Mouse (Mus musculus): ENCODE data around the gene Ptprd.
A peak's percentile ranks its signal among the peaks of the same experiment; 100 is the strongest.

Gene Ptprd

DNA sequence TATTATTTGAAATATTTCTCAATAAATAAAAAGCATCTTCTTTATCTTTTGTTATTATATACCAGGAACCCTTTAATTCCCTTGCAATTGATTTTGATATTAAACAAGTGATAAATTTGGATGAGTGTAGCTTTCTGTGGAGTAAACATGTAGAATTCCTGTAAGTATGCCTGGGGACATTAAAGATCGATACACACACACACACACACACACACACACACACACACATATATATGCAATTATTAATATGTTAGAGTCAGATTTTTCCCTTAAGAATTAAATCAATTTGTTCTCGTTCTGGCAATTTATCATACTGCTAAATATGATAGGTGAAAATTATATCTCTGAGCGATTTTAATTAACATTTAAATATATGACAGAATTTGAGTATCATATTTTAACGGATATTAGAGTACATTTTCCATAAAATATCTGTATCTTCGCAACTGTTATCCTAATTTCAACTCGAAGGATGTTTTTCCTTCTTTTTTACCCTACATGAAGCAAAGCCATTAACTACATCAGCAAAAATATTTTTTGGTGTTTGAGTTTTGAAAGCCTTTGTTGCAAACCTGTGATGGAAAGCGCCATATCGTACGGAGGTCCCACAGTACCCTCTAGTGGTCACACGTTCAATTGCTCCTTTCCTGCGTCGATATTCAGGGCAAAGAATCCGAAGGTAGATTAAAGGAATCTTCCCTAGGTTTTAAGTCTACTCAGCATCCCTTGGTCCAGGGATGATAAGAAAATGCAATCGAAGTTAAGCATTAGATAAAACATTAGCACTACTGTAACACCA lies 653.2 kb downstream of the Ptprd start:
- DNase-seq (ENCODE audit: low spot score in 2 of 2) = peak; percentile 20 to 41

GRCm38 (mm10) chr4:77555841-77556240 lies 655.9 kb downstream of the Ptprd start:
- DNase-seq (ENCODE audit: low spot score in 2 of 2) = no peak

DNA sequence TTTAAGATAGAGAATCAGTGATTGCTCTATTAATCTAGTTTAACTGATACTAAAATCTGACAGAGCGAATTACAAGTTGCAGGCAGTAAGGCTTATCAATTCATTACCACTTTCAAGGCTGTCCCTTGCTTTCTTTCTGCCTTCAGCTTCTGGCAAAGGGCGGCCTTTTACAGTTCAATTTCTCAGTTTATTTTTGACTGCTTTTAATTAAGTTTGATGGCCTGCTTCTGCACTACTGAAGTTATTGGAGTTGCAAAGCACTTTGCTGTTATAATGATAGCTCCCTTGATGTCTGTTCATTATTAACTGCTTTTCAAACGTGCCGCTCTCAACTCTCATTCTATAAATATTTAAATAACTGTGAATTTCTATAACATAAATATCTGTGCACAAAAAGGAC lies 673.9 kb downstream of the Ptprd start:
- DNase-seq (ENCODE audit: low spot score in 2 of 2) = no peak

GRCm38 (mm10) chr4:77537336-77537735 lies 674.4 kb downstream of the Ptprd start:
- no peak for DNase-seq (ENCODE audit: low spot score in 2 of 2)

DNA sequence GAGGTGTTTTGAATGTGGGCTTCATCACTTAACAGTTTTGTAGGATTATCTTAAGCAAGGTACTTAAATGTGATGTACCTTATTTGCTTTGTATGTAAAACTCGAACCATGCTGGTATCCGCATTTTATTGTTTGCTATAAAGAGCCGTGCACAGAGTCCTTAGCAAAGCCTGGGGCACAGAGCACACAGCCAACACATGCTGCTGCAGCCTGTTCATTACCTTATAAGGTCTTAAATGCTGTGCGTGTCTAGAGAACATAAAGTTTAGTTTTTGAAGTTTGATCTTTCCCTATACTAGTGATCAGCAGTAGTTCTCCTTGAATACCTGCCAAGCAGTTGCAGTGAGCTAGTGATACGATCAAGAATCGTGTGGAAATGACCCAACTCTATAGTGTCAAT lies 676.2 kb downstream of the Ptprd start:
- no peak for DNase-seq (ENCODE audit: low spot score in 2 of 2)

DNA sequence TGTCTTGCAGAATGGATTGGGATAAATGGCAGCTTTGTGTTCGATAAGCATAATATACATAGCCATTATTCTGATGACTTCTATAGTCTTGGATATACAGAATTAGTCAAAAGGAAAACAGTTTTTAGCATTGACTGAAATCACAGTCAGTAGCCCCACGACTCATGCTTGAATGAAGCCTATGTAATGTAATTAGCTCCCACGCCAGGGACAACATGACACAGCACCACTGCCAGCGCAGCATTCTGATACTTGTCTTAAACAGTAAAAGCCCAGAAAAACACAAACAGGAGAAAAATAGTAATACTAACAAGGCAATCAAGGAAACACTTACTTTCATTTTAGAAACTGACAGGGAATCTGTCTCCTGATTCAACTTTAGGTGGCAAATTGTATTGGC lies 677.2 kb downstream of the Ptprd start:
- no peak for DNase-seq (ENCODE audit: low spot score in 2 of 2)

- no peak for DNase-seq (ENCODE audit: low spot score in 2 of 2)
These were observed 692.6 kb downstream of the Ptprd start for GRCm38 (mm10) chr4:77519166-77519565.

- no peak for DNase-seq (ENCODE audit: low spot score in 2 of 2)
These were observed 697.7 kb downstream of the Ptprd start for GRCm38 (mm10) chr4:77513914-77514628.

DNA sequence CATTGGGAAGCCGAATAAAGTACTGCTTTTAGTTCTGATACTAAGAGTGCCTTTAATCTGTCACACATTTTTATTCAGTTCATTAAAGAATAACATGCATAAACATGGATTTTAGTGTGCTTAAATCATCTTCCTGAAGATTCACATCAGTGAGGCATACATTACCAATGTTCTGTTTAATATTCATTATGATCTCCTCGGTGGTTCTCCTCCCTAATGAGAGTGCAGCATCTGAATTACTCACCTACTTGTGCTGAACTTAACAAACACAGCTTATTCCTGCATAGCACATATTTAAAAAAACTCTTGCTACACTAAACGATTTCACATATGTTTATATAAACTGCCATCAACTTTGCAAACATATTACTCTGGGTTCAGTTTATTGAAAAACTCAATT lies 698.7 kb downstream of the Ptprd start:
- no peak for DNase-seq (ENCODE audit: low spot score in 2 of 2)

GRCm38 (mm10) chr4:77454049-77454448 lies 757.7 kb downstream of the Ptprd start:
- no peak for DNase-seq (ENCODE audit: low spot score in 2 of 2)

GRCm38 (mm10) chr4:77399146-77399545 lies 812.6 kb downstream of the Ptprd start:
- no peak for DNase-seq (ENCODE audit: low spot score in 2 of 2)

- no peak for DNase-seq (ENCODE audit: low spot score in 2 of 2)
These were observed 850.0 kb downstream of the Ptprd start for GRCm38 (mm10) chr4:77361728-77362127.

DNA sequence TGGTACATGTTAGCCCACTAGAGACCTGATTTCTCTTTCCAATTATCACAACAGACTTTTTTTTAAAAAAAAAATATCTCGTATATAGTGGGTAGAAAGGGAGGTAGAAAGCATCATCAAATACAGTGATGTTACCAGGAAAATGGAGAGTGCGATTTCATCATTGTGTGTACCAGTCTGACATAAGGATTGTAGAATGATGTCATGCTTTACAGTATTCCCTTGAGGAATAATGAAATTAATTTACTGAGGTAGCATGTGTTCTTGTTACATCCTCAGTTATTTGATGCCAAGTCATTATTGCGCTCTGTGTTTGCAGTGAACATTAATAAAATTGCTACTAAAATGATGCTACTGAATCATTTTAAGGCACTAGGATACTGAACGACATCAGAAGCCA lies 884.6 kb downstream of the Ptprd start:
- no peak for DNase-seq (ENCODE audit: low spot score in 2 of 2)

DNA sequence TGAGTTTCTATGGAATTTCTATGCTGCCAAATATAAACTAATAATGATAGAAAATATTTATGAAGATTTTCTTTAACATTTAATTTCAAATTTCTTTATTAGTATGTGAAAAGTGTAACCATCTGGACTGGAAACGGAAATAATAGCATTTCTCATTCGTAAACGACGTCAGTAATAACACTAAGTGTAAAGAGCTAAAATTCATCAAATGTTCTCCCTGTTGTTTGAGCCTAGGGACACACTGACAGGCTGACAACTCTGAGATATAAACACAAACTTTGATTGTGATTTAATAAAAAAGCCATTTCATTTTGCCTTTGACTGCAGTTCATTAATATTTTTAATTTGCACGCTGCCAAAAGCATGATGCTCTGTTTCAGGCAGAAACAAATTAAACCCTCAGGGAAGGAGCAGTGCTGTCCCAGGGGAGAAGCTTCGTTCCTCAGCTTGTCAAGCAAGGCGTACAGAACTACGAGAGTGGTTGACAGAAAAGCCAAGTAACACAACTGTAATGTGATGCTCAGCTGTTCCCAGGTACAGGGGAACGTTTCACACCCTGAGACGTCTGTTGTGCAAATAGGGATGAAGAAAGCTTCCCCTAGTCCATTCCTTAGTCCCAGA lies 894.6 kb downstream of the Ptprd start:
- no peak for DNase-seq (ENCODE audit: low spot score in 2 of 2)

DNA sequence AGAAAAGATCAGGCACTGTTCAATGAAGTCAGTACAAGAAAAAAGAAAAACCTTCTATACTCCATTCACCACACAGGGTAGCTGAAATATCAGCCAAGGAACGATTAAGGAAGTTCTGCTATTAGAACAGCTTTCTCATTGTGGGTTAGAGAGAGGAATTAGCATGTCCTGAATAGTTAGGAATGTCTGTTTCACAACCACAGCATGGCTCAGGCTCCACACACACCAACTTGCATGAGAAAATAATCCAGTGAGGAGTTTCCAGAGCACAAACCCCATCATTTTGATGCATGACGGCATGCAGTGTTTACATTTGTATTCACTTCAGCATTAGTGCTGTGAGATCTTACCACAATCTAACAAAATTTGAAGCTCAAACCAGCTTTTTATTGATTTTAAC lies 895.1 kb downstream of the Ptprd start:
- no peak for DNase-seq (ENCODE audit: low spot score in 2 of 2)

GRCm38 (mm10) chr4:77310127-77310788 lies 901.5 kb downstream of the Ptprd start:
- no peak for DNase-seq (ENCODE audit: low spot score in 2 of 2)

DNA sequence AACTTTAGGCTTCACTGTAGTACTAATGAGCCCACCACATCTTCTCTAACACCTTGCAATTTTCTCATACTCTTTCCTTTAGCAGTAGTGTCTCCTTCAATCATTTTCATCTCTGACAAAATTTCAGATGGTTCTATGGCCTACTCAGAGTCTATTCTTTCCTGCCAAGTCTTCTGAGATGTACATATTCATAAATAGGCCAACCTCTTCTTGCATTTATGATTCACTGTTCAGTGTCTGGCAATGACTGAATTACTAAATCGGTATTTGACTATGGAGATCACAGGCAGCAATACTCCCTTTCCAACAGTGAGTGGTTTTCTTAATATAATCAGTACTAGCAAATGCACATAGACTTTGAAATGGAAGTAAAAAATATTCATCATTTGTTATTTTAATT lies 928.3 kb downstream of the Ptprd start:
- no peak for DNase-seq (ENCODE audit: low spot score in 2 of 2)

- DNase-seq (ENCODE audit: low spot score in 2 of 2) = no peak
These were observed 933.8 kb downstream of the Ptprd start for GRCm38 (mm10) chr4:77277913-77278312.

GRCm38 (mm10) chr4:77259972-77260290 lies 951.8 kb downstream of the Ptprd start:
- no peak for DNase-seq (ENCODE audit: low spot score in 2 of 2)

DNA sequence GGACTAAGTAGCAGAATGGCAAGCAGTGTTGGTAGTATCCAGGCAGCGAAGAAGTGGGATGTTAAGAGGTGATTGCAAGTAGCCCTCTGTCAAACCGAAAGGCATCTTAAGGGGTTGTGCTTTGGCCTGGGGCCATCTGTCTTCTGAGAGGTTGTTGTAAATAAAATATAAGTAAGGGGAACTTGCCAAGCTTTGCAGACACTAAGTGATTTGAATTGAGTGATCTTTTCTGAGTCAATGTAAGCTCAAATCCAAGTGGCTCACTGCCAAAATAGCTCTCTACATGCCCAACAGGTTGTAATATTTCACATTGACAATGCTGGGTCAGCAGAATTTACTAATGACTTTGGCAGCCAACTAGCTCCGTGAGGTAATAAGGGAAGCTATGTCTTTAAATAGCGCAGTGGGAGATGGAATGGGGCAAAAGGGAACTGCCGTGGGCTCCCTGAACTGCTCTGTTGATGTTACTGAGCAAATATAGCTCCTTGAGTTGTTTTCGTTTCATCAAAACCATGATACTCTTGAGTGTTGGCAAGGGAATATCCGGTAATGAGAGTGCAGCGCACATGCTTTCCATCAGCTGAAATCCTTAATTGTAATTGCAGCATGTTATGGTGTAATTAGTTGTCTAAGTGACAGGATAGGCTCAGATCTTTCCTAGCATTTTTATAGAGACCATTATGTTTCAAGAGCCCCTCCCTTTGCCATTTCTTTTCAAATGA lies 952.4 kb downstream of the Ptprd start:
- DNase-seq (ENCODE audit: low spot score in 2 of 2) = no peak

DNA sequence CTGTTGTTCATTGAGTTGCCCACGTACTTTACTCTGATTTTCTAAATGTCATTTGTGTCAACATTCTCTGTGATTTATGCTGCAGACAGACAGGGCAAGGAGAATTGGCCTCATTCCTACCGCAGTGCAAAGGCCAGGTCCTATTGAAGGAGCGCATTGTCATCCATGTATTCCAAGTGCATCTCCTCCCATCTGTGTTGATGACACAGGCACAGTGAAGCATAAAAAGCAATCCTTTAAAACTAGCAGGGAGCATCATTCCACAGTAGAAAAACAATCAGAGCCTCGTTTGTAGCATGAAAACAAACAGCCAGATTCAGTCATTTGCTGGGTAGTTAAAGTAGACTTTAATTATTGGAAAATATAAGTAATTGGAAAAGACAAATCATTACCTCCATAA lies 960.6 kb downstream of the Ptprd start:
- no peak for DNase-seq (ENCODE audit: low spot score in 2 of 2)

- DNase-seq (ENCODE audit: low spot score in 2 of 2) = no peak
These were observed 962.0 kb downstream of the Ptprd start for GRCm38 (mm10) chr4:77249801-77250200.

All from frontal cortex, postnatal 25 days (tissue).